Mouse (Mus musculus): ENCODE data around the gene Hyls1. TPM values are rescaled to one million over a fixed set of nuclear protein-coding genes. Genes with fewer than 3 reads are reported as not detected.

Gene Hyls1
- polyA plus RNA-seq (2012; rRNA removed; ENCODE audit: low replicate concordance) = 1.3 and 2.2 TPM in 2 replicates

DNA sequence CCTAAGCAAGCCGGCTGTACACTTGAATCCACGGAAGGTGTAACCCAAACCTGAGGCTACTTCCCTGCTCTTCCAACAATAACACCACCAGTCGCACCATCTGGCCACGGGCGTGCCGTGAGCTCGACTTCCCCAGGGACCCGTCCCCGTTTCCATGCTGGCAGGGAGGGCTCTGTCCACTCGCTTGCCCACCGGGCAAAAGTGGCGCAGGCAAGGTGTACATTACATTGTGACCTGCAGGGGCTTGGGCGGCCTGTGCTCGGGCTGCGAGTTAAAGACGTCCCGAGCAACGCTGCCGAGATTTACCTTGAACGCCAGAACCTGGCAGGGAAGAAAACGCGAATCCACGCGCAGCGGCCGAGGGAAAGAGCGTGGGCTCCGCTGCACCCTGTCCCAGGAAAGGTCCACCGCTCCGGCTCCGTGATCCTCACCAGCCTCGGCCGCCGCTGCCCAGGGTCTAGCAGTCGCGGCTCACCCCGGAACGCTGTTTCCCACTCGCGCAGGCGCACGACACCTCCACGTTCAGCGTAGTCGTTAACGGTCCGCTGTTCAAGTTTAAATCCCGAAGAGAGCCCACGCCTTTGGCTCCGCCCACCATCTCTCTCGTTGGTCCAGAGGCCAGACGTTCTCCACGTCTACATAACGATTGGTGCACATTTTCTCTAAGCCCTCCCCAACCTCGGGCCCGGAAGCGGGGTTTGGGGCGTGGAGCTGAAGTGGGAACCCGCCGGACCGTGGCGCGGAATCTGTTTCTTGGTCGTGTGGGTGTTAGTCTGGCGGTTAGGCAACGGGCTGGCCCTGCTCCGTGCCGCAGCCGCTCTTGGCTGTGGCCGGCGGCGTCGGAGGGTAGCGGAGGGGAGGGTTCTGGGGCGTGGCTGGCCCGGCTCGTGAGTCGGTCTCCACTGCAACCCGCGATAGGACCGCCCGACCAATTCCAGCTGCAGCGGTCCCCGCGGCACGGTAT lies at the start of gene Hyls1, which contains the start of gene Pate2:
Gene Hyls1, minus strand, starts transcription at position 828 of the 964 bp plus-strand sequence.
Gene Pate2, plus strand, starts transcription at position 714 of the 964 bp plus-strand sequence.

DNA sequence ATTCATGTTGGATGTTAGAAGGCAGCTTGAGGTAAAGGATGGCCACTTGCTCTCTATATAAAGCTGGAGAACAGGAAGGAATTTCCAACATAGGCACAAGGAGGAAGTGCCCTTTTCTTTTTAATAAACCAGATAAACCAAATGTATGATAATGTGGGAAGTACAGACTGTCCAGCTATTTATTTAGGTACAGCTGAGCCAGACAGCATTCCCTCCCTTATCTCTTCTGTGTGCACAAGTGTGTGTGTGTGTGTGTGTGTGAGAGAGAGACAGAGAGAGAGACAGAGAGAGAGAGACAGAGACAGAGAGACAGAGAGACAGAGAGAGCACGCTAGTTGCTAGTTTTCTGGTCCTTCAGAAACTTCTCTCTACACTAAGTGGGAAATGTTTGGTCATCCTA lies 41.6 kb upstream of the Hyls1 start, which contains the start of gene Pate4:
Gene Pate4, minus strand, starts transcription at position 101 of the 400 bp plus-strand sequence.

DNA sequence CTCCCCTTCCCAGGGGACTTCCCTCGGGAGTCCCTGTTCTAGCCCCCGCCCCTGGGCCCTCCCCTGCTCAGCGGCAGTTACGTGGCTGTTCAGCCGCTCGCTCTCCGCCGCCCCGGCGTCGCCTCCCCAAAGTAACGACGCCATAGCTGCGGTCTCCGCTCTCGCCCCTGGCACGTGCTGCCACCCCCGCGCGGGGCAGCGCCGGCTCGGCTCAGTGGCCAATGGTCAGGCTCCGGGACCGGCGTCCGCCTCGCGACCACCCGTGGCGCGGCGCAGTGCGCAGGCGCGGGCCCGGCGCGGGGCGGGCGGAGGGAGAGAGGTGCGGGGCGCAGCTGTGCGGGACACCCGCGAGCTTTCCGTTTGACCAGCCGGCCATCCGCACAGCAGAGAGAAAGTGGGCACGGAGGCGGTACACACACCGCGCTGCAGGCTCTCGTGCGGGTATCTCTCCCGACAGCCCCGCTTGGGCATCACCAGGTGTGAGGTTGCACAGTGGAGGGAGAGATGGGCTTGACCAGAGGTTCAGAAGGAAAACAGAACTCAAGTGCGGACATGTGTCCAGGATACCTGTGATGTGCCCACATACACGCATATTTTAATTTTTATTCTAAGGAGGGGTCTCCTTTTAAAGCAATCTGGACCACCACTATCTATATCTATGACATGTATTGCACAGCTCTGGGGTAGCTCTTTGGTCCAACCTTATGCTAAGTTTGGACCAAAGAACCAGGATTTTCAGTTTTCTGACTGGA lies 11.8 kb downstream of the Hyls1 start, which contains the start of the genes Ddx25 and Pus3:
Gene Ddx25, minus strand, starts transcription at position 272 of the 752 bp plus-strand sequence.
Gene Pus3, plus strand, starts transcription at position 339 of the 752 bp plus-strand sequence.

DNA sequence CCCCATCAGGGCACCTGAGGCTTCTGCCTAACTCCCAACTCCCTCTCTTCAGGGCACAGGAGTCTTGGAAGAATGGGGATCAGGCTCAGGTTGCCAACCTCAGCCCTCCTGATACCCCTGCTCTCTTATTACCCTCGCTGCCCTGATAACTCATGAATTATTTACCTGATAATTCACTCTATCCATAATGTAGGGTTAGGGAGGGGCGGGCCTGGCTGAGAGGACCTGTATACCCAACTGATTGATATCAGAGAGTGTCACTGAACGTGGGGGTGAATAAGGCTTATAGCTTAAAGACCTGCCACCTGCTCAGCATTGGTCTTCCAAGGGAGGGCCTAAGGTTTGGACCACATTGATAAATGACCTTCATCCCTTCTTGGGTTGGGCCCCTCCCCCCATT lies 52.0 kb downstream of the Hyls1 start, which contains the start of gene Gm1113:
Gene Gm1113, minus strand, starts transcription at position 101 of the 400 bp plus-strand sequence.

Other genes starting within 250 kb of the Hyls1 start
- gene Cdon, start 149.3 kb downstream of the Hyls1 start, polyA plus RNA-seq (2012; rRNA removed; ENCODE audit: low replicate concordance) = 12.7 and 25.7 TPM in 2 replicates
- gene Gm1113, start 52.1 kb downstream of the Hyls1 start, polyA plus RNA-seq (2012; rRNA removed; ENCODE audit: low replicate concordance) = not detected in 2 replicates
- 0.15 TPM in 1 of 2 replicates, not detected in the other for gene Ddx25, start 11.9 kb downstream of the Hyls1 start, polyA plus RNA-seq (2012; rRNA removed; ENCODE audit: low replicate concordance)
- gene Pus3, start 11.8 kb downstream of the Hyls1 start, polyA plus RNA-seq (2012; rRNA removed; ENCODE audit: low replicate concordance) = 2.0 and 4.3 TPM in 2 replicates
- gene Pate2, start 114 bp downstream of the Hyls1 start, polyA plus RNA-seq (2012; rRNA removed; ENCODE audit: low replicate concordance) = 0.10 and 0.19 TPM in 2 replicates
- not detected in 2 replicates for gene Pate4, start 41.5 kb upstream of the Hyls1 start, polyA plus RNA-seq (2012; rRNA removed; ENCODE audit: low replicate concordance)
- not detected in 2 replicates for gene Pate3, start 77.8 kb upstream of the Hyls1 start, polyA plus RNA-seq (2012; rRNA removed; ENCODE audit: low replicate concordance)
- not detected in 2 replicates for gene Pate1, start 117.0 kb upstream of the Hyls1 start, polyA plus RNA-seq (2012; rRNA removed; ENCODE audit: low replicate concordance)
- gene Gm17677, start 170.7 kb upstream of the Hyls1 start, polyA plus RNA-seq (2012; rRNA removed; ENCODE audit: low replicate concordance) = not detected in 2 replicates
- gene Gm17727, start 207.7 kb upstream of the Hyls1 start, polyA plus RNA-seq (2012; rRNA removed; ENCODE audit: low replicate concordance) = not detected in 2 replicates
- not detected in 2 replicates for gene Gm27235, start 219.7 kb upstream of the Hyls1 start, polyA plus RNA-seq (2012; rRNA removed; ENCODE audit: low replicate concordance)
- 0.09 TPM in 1 of 2 replicates, not detected in the other for gene D730048I06Rik, start 219.7 kb upstream of the Hyls1 start, polyA plus RNA-seq (2012; rRNA removed; ENCODE audit: low replicate concordance)